Mouse (Mus musculus) G1E (cell line): Measurements from ENCODE around the gene Npw.

Experiments used
- CTCF ChIP-seq: IDR thresholded peaks from 2 replicates; pipeline ENCODE4 v1.5.1; 2012; ENCODE audit warnings: low read depth, low read length, inconsistent platforms, mixed read lengths
- GATA1 ChIP-seq: IDR thresholded peaks from 2 replicates; pipeline ENCODE4 v1.6.1; 2012; ENCODE audit warnings: borderline replicate concordance, low read length, inconsistent platforms, mixed read lengths
- GATA2 ChIP-seq: IDR thresholded peaks from 2 replicates; pipeline ENCODE4 v1.6.1; 2012; ENCODE audit warnings: low read depth, low read length, inconsistent platforms, borderline replicate concordance
- POLR2AphosphoS5 ChIP-seq: IDR thresholded peaks from 2 replicates; pipeline ENCODE4 v1.6.1; 2012; ENCODE audit warnings: low read depth, low read length, inconsistent platforms; ENCODE audit not compliant: insufficient replicate concordance
- TAL1 ChIP-seq: conservative IDR thresholded peaks from 2 replicates; pipeline ENCODE4 v1.6.1; 2012; ENCODE audit warnings: low read depth, low read length, inconsistent platforms, mixed read lengths

- TF ChIP-seq CTCF: no peak
- TF ChIP-seq GATA1: no peak
- no peak for TF ChIP-seq POLR2AphosphoS5
- no peak for TF ChIP-seq TAL1
- TF ChIP-seq GATA2: no peak
These were observed 40.6 kb downstream of the Npw start for GRCm38 (mm10) chr17:24617561-24618194.
